Mouse (Mus musculus) stomach, embryonic 16.5 days (tissue): ENCODE data around the gene Ldhb. TPM values are rescaled to one million over a fixed set of nuclear protein-coding genes. Genes with fewer than 3 reads are reported as not detected.

Experiments
- ATAC-seq: fragments of 200-750 bp; cut with Nextera tagmentation; 2 replicates; pipeline ENCODE4 v1.8.0; 2017; ENCODE audit warnings: moderate number of reproducible peaks, moderate TSS enrichment; ENCODE audit not compliant: insufficient read depth, low FRiP score
- H3K27ac ChIP-seq: fragments of 300-500 bp; sonication (generic); 2 replicates; pipeline ENCODE4 v1.5.1; 2014; ENCODE audit warnings: low read length
- H3K27me3 ChIP-seq: fragments of 300-500 bp; sonication (generic); 2 replicates; pipeline ENCODE4 v1.6.1; 2014; ENCODE audit warnings: low read length, control low read depth, mixed read lengths; ENCODE audit not compliant: control insufficient read depth, insufficient read depth
- H3K36me3 ChIP-seq: fragments of 300-500 bp; sonication (generic); 2 replicates; pipeline ENCODE4 v1.6.1; 2014; ENCODE audit warnings: low read length; ENCODE audit not compliant: control insufficient read depth, insufficient read depth
- H3K4me1 ChIP-seq: fragments of 300-500 bp; sonication (generic); 2 replicates; pipeline ENCODE4 v1.6.1; 2014; ENCODE audit warnings: low read length, control low read depth, mixed read lengths; ENCODE audit not compliant: control insufficient read depth, insufficient read depth
- H3K4me2 ChIP-seq: fragments of 300-500 bp; sonication (generic); 2 replicates; pipeline ENCODE4 v1.6.1; 2014; ENCODE audit warnings: low read depth, low read length, mixed read lengths
- H3K4me3 ChIP-seq: fragments of 300-500 bp; sonication (generic); replicated peaks from 2 replicates; pipeline ENCODE4 v1.5.1; 2014; ENCODE audit warnings: mild to moderate bottlenecking, low read length
- H3K9ac ChIP-seq: fragments of 300-500 bp; sonication (generic); 2 replicates; pipeline ENCODE4 v1.6.1; 2014; ENCODE audit warnings: low read length
- H3K9me3 ChIP-seq: fragments of 300-500 bp; sonication (generic); replicated peaks from 2 replicates; pipeline ENCODE4 v1.6.1; 2016; ENCODE audit warnings: low read length, control low read depth; ENCODE audit not compliant: control insufficient read depth
- WGBS: fragments of 180-500 bp; shearing (Covaris S2); extraction: QIAGEN DNeasy Blood & Tissue Kit; methylation state at CpG from one replicate; pipeline ENCODE4 v1.1.7; 2014; 5-methylcytosine and 5-hydroxymethylcytosine counted together
- polyA plus RNA-seq: library from polyadenylated mRNA; unstranded; fragments of >200 nt; fragmentation: Nextera tagmentation; extraction: Ambion mirVana; gene quantifications from 2 replicates; pipeline ENCODE4 v1.2.1, GENCODE M21; 2015

Ldhb gene
- polyA plus RNA-seq = 156 and 159 TPM in 2 replicates

- Histone ChIP-seq H3K27me3 (no peaks in the 10 kb centered on the region), H3K9ac (peak within 1 kb of the TSS; percentile 71), H3K4me3 (peak within 1 kb of the TSS; percentile 46), H3K27ac (peak within 1 kb of the TSS; percentile 58; the same call in 1 of the 2 replicates), H3K4me1 (peaks cover 11% of the 10 kb centered on the region), H3K4me2 (peak within 1 kb of the TSS; percentile 79), H3K9me3 (no peaks in the 10 kb centered on the region), H3K36me3 (no peaks in the 10 kb centered on the region)
- peak; percentile 97 for ATAC-seq
- WGBS = under 1% methylated on average over 19 of the region's 19 CpGs
Observed at GRCm38 (mm10) chr6:142507785-142508162, at the start of gene Ldhb. Gene Ldhb, minus strand, starts transcription at chr6:142507957.

GRCm38 (mm10) chr6:142555988-142556387, 48.2 kb upstream of the Ldhb start:
- no peak overlapping the region for H3K4me3 ChIP-seq
- no peaks in the 10 kb centered on the region for H3K9me3 ChIP-seq
- H3K4me1 ChIP-seq = 0 out of 2 replicates have a peak, but pooled peaks cover 1% of the 10 kb centered on the region
- no peak for ATAC-seq
- H3K36me3 ChIP-seq = no peaks in the 10 kb centered on the region
- H3K4me2 ChIP-seq = no peak overlapping the region
- no peak overlapping the region for H3K27ac ChIP-seq
- H3K9ac ChIP-seq = no peak overlapping the region
- 77% methylated on average over 1 of the region's 1 CpGs for WGBS
- H3K27me3 ChIP-seq = no peaks in the 10 kb centered on the region

DNA sequence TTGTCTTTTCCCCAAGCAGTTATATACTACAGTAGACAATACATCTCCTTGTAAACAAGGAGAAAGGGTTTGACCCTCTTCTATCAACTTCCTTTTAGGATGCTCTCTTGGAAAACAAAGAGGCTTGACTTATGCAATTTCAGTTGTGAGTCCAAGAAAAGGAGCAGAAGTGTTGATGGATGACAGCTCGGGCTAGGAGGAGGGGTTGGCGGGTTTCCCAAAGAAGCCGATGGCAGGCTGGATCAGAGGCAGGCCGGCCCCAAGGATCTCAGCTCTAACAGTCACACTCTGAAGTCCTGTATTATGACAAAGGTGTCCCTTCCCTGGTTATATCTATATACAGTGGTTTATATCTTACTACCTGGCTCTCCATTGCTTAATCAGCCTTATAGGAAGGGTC, 43.7 kb upstream of the Ldhb start:
- 0 out of 2 replicates have a peak, but pooled peaks cover 8% of the 10 kb centered on the region for H3K4me1 ChIP-seq
- H3K9me3 ChIP-seq = no peaks in the 10 kb centered on the region
- H3K9ac ChIP-seq = no peak overlapping the region
- 0 out of 2 replicates have a peak, but pooled peaks have one; percentile 37 for ATAC-seq
- H3K27me3 ChIP-seq = no peaks in the 10 kb centered on the region
- no peak overlapping the region for H3K4me2 ChIP-seq
- peak overlapping the region; percentile 11; the same call in 1 of the 2 replicates for H3K27ac ChIP-seq
- WGBS = 37% methylated on average over 4 of the region's 4 CpGs
- H3K4me3 ChIP-seq = no peak overlapping the region
- no peaks in the 10 kb centered on the region for H3K36me3 ChIP-seq

DNA sequence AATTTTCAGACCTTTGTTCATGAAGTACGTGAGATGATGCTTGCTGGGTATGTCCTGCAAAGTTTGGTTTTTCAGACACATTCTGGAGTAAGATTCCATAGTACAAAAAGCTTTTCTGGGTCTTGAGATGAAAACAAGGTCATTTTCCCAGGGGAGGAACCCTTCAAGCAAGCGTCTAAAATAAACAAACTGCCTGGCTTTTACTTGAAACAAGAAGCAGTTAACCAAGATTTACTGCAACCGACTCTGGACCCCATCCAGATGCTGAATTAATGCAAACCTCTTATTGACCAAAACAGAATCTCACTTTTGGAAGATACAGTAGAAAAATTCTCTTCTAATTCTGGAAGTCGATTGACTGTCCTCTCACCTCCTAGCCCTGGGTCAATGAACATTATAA, 43.1 kb upstream of the Ldhb start:
- peak overlapping the region; percentile 71 for H3K27ac ChIP-seq
- no peaks in the 10 kb centered on the region for H3K36me3 ChIP-seq
- 28% methylated on average over 4 of the region's 4 CpGs for WGBS
- H3K4me1 ChIP-seq = 0 out of 2 replicates have a peak, but pooled peaks cover 8% of the 10 kb centered on the region
- ATAC-seq = no peak
- no peaks in the 10 kb centered on the region for H3K27me3 ChIP-seq
- H3K9me3 ChIP-seq = no peaks in the 10 kb centered on the region
- H3K4me2 ChIP-seq = no peak overlapping the region
- no peak overlapping the region for H3K4me3 ChIP-seq
- no peak overlapping the region for H3K9ac ChIP-seq

DNA sequence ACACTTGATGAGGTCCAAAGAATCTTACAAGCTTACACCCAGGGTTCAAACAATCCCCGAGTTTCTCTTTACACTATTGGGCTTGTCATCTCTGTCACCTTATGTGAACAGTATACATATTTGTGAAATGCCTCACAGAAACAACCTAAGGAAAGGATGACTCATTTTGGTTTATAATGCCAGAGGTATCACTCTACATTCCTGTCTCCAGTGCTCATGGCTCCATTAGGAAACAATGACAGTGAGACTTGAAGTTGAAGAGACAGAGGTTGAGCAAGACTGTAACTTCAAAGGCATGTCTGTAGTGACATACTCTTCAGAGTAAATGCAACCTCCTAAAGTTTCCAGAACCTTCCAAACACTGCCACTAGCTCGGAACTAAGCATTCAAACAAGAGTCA, 40.6 kb upstream of the Ldhb start:
- H3K4me3 ChIP-seq = no peak overlapping the region
- H3K27ac ChIP-seq = no peak overlapping the region
- no peaks in the 10 kb centered on the region for H3K27me3 ChIP-seq
- ATAC-seq = no peak
- H3K9me3 ChIP-seq = no peaks in the 10 kb centered on the region
- no peaks in the 10 kb centered on the region for H3K36me3 ChIP-seq
- 80% methylated on average over 2 of the region's 2 CpGs for WGBS
- H3K4me1 ChIP-seq = peaks cover 12% of the 10 kb centered on the region; the same call in 1 of the 2 replicates
- H3K4me2 ChIP-seq = no peak overlapping the region
- H3K9ac ChIP-seq = no peak overlapping the region

- 47% methylated on average over 14 of the region's 14 CpGs for WGBS
- 0 out of 2 replicates have a peak, but pooled peaks have one; percentile 14 for ATAC-seq
- Histone ChIP-seq H3K36me3 (no peaks in the 10 kb centered on the region), H3K9me3 (no peaks in the 10 kb centered on the region), H3K9ac (no peak overlapping the region), H3K27me3 (no peaks in the 10 kb centered on the region), H3K4me3 (no peak overlapping the region), H3K4me1 (peaks cover 6% of the 10 kb centered on the region), H3K27ac (peak overlapping the region; percentile 56; the same call in 1 of the 2 replicates), H3K4me2 (0 out of 2 replicates have a peak overlapping the region, but pooled peaks have one; percentile 7)
Observed at GRCm38 (mm10) chr6:142545132-142545531, 37.4 kb upstream of the Ldhb start.

- ATAC-seq = no peak
- no peak overlapping the region for H3K4me2 ChIP-seq
- no peaks in the 10 kb centered on the region for H3K36me3 ChIP-seq
- WGBS = 45% methylated on average over 4 of the region's 4 CpGs
- H3K9ac ChIP-seq = no peak overlapping the region
- no peaks in the 10 kb centered on the region for H3K9me3 ChIP-seq
- H3K27ac ChIP-seq = peak overlapping the region; percentile 69
- H3K27me3 ChIP-seq = no peaks in the 10 kb centered on the region
- H3K4me3 ChIP-seq = no peak overlapping the region
- peaks cover 9% of the 10 kb centered on the region for H3K4me1 ChIP-seq
Observed at GRCm38 (mm10) chr6:142543648-142544047, 35.9 kb upstream of the Ldhb start.

- Histone ChIP-seq H3K27me3 (no peaks in the 10 kb centered on the region), H3K9me3 (no peaks in the 10 kb centered on the region), H3K4me1 (peaks cover 9% of the 10 kb centered on the region), H3K36me3 (no peaks in the 10 kb centered on the region), H3K27ac (peak overlapping the region; percentile 69), H3K9ac (no peak overlapping the region), H3K4me2 (no peak overlapping the region), H3K4me3 (no peak overlapping the region)
- ATAC-seq = peak; percentile 37; the same call in 1 of the 2 replicates
- 48% methylated on average over 6 of the region's 6 CpGs for WGBS
Observed at GRCm38 (mm10) chr6:142542800-142543175, 35.0 kb upstream of the Ldhb start.

DNA sequence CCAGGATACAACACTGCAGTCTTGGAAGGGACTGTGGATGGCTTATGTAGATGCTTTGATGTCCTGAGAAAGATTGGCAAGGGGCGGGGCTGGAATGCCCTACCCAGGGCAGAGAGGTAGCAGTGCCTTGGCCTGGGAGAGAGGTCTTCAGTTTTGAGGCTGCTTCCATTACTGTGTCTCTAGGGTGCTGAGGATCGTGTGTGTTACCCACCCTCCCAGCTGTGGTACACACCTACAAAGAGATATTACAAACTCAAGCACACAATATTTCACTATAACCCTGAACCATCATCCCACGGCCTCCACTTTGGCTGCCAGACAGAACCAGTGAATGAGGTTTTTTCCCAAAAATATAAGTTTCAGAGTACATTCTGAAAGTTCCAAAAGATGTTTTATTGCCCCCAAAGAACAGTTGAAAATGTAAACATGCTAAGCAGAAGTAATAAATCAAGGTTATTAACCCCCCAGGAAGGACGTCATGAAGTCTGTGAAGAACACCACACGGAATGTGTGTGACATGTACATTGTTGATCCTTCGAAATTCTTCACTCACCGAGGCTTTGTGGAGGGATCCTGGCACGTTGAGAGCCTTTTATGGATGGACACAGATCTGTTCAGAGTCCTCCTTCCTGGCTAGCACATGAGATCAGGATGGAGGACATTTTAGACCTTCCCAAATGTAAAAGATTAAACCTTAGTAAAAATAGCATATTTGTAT, 34.5 kb upstream of the Ldhb start:
- Histone ChIP-seq H3K27ac (peak overlapping the region; percentile 86), H3K4me2 (no peak overlapping the region), H3K9ac (no peak overlapping the region), H3K4me3 (no peak overlapping the region), H3K4me1 (peaks cover 9% of the 10 kb centered on the region), H3K9me3 (no peaks in the 10 kb centered on the region), H3K36me3 (no peaks in the 10 kb centered on the region), H3K27me3 (no peaks in the 10 kb centered on the region)
- 49% methylated on average over 8 of the region's 8 CpGs for WGBS
- peak; percentile 67; the same call in 1 of the 2 replicates for ATAC-seq
